Mouse (Mus musculus) heart, adult 2 months (tissue): Measurements from ENCODE around the gene Inf2. TPM values are rescaled to one million over a fixed set of nuclear protein-coding genes. Genes with fewer than 3 reads are reported as not detected.

Experiments used
- DNase-seq, 2 experiments: peaks; one replicate each; pipeline ENCODE4 v3.0.0; 2021
- H3K27ac ChIP-seq: fragments of 200-600 bp; 2 replicates; pipeline ENCODE4 v1.8.1; 2022
- H3K27me3 ChIP-seq: fragments of 200-500 bp; 2 replicates; pipeline ENCODE4 v1.6.1; 2012; ENCODE audit warnings: mild to moderate bottlenecking, low read length, inconsistent platforms, mixed read lengths; ENCODE audit not compliant: control insufficient read depth, insufficient read depth
- H3K36me3 ChIP-seq: fragments of 200-500 bp; 2 replicates; pipeline ENCODE4 v1.6.1; 2012; ENCODE audit warnings: low read length, inconsistent platforms; ENCODE audit not compliant: control insufficient read depth, insufficient read depth
- H3K4me1 ChIP-seq: fragments of 200-500 bp; 2 replicates; pipeline ENCODE4 v1.6.1; 2011; ENCODE audit warnings: low read length; ENCODE audit not compliant: control insufficient read depth, insufficient read depth
- H3K4me3 ChIP-seq: fragments of 200-600 bp; 2 replicates; pipeline ENCODE4 v1.8.1; 2022
- H3K79me2 ChIP-seq: fragments of 200-500 bp; replicated peaks from 2 replicates; pipeline ENCODE4 v1.6.1; 2012; ENCODE audit warnings: mild to moderate bottlenecking, inconsistent platforms, low read length, moderate library complexity, mixed read lengths; ENCODE audit not compliant: control insufficient read depth, insufficient read depth
- H3K9ac ChIP-seq: fragments of 200-500 bp; 2 replicates; pipeline ENCODE4 v1.6.1; 2012; ENCODE audit warnings: low read depth, mild to moderate bottlenecking, control low read depth, inconsistent platforms, low read length, mixed read lengths
- CTCF ChIP-seq: fragments of 200-600 bp; IDR thresholded peaks from 2 replicates; pipeline ENCODE4 v1.8.1; 2022; ENCODE audit warnings: antibody characterized with exemption, mild to moderate bottlenecking, moderate library complexity
- EP300 ChIP-seq: fragments of 200-500 bp; IDR thresholded peaks from 2 replicates; pipeline ENCODE4 v1.6.1; 2011; ENCODE audit warnings: low read depth, low read length, control low read depth; ENCODE audit not compliant: insufficient read depth
- POLR2A ChIP-seq: fragments of 200-500 bp; IDR thresholded peaks from 2 replicates; pipeline ENCODE4 v1.6.1; 2011; ENCODE audit warnings: mild to moderate bottlenecking, low read depth, low read length, control low read depth; ENCODE audit not compliant: insufficient read depth
- WGBS: fragments of 180-500 bp; shearing (Covaris S2); methylation state at CpG from one replicate; pipeline ENCODE4 v1.1.7; 2018; 5-methylcytosine and 5-hydroxymethylcytosine counted together
- intact Hi-C: fragments of 180-260 bp; cut with DNase I; formaldehyde crosslinking; loops from one replicate; pipeline ENCODE4 v1.15.1; 2025
- polyA plus RNA-seq: library from polyadenylated mRNA; depleted of rRNA; stranded (reverse); fragments of >200 nt; gene quantifications from 2 replicates; pipeline ENCODE4 v1.2.3, GENCODE M21; 2012
- total RNA-seq, 2 experiments: library from RNA; stranded (reverse); gene quantifications; 2 replicates each; pipeline ENCODE4 v1.2.3; 2021

Inf2 gene
- total and polyA plus RNA-seq, 3 experiments: 12.7 to 17.3 (median 15.0) TPM

DNA sequence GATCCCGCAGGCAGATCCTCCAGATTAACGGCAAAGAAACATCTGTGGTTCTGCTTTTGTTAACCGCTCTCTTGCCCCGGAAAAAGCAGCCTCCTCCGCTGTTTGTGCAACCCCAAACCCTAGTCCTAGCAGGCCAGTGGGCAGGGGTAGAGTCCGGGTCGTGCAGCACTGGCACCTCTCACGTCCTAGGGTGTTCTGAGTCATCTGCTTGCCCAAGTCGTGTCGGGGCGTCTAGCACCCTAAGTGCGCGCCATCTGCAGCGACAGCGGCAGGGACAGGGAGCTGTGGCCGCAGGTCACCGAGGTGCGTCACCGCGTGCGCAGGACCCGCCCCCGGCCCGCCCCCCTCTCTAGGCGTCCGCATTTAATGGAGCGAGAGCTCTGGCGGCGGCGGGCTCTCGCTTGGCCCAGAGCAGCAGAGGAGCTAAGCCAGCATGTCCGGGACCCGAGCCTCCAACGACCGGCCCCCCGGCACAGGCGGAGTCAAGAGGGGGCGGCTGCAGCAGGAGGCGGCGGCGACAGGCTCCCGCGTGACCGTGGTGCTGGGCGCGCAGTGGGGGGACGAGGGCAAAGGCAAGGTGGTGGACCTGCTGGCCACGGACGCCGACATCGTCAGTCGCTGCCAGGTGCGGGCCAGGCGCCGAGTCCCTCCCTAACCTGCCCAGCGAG is 31.2 kb downstream of the Inf2 start, which contains the start of gene Adssl1:
Adssl1 (plus strand) TSS at position 360 of the 668 bp plus-strand sequence.
- intact Hi-C loops: loop anchor here (5.0 kb wide), 1 partner anchor 128 kb away; no protein-coding TSS in a partner anchor

DNA sequence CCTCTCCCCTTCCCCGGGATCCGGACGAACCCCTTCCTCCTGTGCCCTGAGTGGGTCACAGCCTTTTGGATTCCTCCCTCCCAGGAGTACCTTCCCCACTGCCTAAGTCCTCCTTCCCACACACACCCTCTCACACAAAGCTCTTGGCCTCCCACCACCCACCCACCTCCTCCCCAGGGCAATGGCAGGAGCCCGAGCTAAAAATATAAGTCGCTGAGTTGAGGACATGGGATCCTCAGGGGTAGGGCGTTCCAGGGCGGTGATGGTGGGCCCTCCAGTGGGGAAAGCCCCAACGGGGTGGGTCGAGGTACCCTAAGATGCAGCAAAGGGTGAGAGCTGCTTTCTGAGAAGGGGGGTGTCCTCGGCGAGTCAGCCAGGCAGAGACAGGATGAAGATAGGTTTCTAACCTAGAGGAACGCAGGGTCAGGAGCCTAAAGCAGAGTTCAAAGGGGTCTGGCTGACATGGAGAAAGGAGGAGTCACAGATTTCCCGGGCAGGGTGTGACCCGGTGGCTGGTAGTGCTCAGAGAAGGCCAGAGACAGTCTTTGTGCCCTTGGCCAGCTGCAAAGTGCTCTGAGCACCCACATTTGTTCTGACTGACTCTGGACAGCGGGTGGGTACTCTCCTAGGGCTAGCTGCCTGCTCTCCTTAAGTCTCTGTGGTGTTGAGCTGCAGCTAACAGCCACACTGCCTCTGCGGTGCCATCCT is 31.9 kb downstream of the Inf2 start:
- peak in 1 of 2 experiments; percentile 49 for DNase-seq
- Histone ChIP-seq H3K4me3 (peak overlapping the region; percentile 60), H3K9ac (peak overlapping the region; percentile 80), H3K4me1 (peaks cover 14% of the 10 kb centered on the region), H3K27me3 (no peaks in the 10 kb centered on the region), H3K27ac (peak overlapping the region; percentile 97), H3K79me2 (no peaks in the 10 kb centered on the region), H3K36me3 (no peaks in the 10 kb centered on the region)
- TF ChIP-seq POLR2A: peak; percentile 31; the same call in 1 of the 2 replicates
- TF ChIP-seq EP300: 0 out of 2 replicates have a peak, but pooled peaks have one; percentile 32
- no peak for TF ChIP-seq CTCF
- 20% methylated on average over 16 of the region's 16 CpGs for WGBS
- intact Hi-C loops: no loop called here

More for the DNA sequence above, 31.2 kb downstream of the Inf2 start, which contains the start of gene Adssl1:
- no peaks in the 10 kb centered on the region for H3K79me2 ChIP-seq
- under 1% methylated on average over 55 of the region's 56 CpGs for WGBS
- no peaks in the 10 kb centered on the region for H3K36me3 ChIP-seq
- peak; percentile 79 to 86 for DNase-seq
- peak within 1 kb of the TSS; percentile 97 for H3K27ac ChIP-seq
- H3K9ac ChIP-seq: peak within 1 kb of the TSS; percentile 80
- no peaks in the 10 kb centered on the region for H3K27me3 ChIP-seq
- TF ChIP-seq POLR2A (peak; percentile 85), CTCF (0 out of 2 replicates have a peak, but pooled peaks have one; percentile 12), EP300 (0 out of 2 replicates have a peak, but pooled peaks have one; percentile 50)
- peaks cover 14% of the 10 kb centered on the region for H3K4me1 ChIP-seq
- peak within 1 kb of the TSS; percentile 60 for H3K4me3 ChIP-seq

DNA sequence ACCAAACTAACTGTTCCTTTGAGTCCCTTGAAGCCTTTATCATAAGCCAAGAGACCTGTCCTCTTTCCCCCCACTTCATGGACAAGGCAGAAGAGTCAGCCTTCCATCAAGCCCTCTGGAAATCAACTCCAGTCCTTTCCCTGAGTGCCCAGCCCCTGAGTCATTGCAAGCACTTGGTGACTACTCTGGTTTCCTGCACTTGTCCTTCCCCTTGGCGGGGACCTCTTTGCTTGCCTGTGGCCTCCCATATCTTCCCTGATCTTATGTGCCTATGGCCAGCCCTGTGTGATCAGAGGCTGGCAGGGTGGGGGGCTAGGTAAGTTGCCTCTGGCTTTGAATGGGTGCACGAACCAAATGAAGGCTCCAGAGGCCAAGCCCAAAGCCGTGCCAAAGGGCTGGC is 33.3 kb downstream of the Inf2 start:
- no peak for TF ChIP-seq CTCF
- no peak for TF ChIP-seq EP300
- TF ChIP-seq POLR2A: no peak
- Histone ChIP-seq H3K9ac (no peak overlapping the region), H3K36me3 (no peaks in the 10 kb centered on the region), H3K27ac (no peak overlapping the region), H3K4me1 (peaks cover 17% of the 10 kb centered on the region), H3K4me3 (no peak overlapping the region), H3K27me3 (no peaks in the 10 kb centered on the region), H3K79me2 (no peaks in the 10 kb centered on the region)
- DNase-seq: no peak
- 77% methylated on average over 3 of the region's 3 CpGs for WGBS
- intact Hi-C loops: no loop called here

DNA sequence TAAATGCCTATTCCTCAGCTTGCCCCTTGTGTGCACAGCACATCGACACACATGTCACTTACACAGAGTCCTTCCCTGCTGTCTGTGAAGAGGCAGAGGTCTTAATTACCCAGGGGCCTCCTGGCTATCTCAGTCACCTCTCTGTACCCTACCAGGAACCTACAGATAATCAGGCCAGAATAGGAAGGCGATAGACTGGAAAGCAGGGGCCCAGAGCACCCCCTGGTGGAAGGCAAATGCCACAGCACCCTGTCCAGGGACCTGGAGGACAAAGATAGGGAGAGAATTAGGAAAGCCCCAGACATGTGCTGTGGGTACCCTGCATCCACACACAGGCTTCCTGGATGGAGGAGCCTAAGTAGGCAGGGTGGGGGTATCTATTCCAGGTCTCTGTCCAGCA is 35.2 kb downstream of the Inf2 start:
- no peak overlapping the region for H3K4me3 ChIP-seq
- peaks cover 12% of the 10 kb centered on the region for H3K4me1 ChIP-seq
- whole genome bisulfite sequencing: 18% methylated on average over 2 of the region's 2 CpGs
- no peaks in the 10 kb centered on the region for H3K79me2 ChIP-seq
- no peaks in the 10 kb centered on the region for H3K27me3 ChIP-seq
- intact Hi-C loops: loop anchor here (1.0 kb wide), 1 partner anchor 71 kb away; no protein-coding TSS in a partner anchor
- H3K9ac ChIP-seq: no peak overlapping the region
- peak; percentile 64 to 74 for DNase-seq
- TF ChIP-seq EP300: peak; percentile 71; the same call in 1 of the 2 replicates
- no peak for TF ChIP-seq POLR2A
- TF ChIP-seq CTCF: peak; percentile 99
- peak overlapping the region; percentile 32; the same call in 1 of the 2 replicates for H3K27ac ChIP-seq
- no peaks in the 10 kb centered on the region for H3K36me3 ChIP-seq

DNA sequence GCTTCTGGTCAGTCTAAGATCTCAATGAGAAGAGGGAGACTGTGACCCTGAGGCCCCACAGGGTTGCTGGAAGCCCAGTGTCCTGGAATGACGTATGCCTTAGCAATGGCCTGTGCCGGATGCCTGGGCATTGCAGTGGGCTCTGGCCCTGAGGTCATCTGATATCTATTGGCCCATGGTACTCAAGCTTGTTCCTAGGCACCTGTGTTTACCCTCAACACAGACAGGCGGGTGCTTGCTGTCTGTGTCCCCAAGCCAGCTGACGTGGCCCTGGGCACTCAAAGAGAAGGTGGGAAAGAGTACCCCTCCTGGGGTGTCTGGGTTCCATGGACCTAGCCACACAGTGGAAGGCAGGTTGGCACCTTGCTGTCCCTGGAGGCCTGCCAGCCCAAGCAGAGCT is 37.1 kb downstream of the Inf2 start:
- H3K9ac ChIP-seq: no peak overlapping the region
- no peak overlapping the region for H3K4me3 ChIP-seq
- no peaks in the 10 kb centered on the region for H3K36me3 ChIP-seq
- DNase-seq: no peak
- H3K4me1 ChIP-seq: peaks cover 20% of the 10 kb centered on the region
- intact Hi-C loops: no loop called here
- no peak for TF ChIP-seq EP300
- TF ChIP-seq CTCF: no peak
- 0 out of 2 replicates have a peak, but pooled peaks have one; percentile 29 for TF ChIP-seq POLR2A
- no peaks in the 10 kb centered on the region for H3K79me2 ChIP-seq
- peak overlapping the region; percentile 28; the same call in 1 of the 2 replicates for H3K27ac ChIP-seq
- H3K27me3 ChIP-seq: no peaks in the 10 kb centered on the region
- 56% methylated on average over 4 of the region's 4 CpGs for WGBS
